Mouse (Mus musculus): ENCODE results near the gene Rere. TPM values are rescaled to one million over a fixed set of nuclear protein-coding genes. Genes with fewer than 3 reads are reported as not detected.

Rere gene
- total and polyA plus RNA-seq, 3 experiments: 19.3 to 46.4 (median 39.0) TPM

DNA sequence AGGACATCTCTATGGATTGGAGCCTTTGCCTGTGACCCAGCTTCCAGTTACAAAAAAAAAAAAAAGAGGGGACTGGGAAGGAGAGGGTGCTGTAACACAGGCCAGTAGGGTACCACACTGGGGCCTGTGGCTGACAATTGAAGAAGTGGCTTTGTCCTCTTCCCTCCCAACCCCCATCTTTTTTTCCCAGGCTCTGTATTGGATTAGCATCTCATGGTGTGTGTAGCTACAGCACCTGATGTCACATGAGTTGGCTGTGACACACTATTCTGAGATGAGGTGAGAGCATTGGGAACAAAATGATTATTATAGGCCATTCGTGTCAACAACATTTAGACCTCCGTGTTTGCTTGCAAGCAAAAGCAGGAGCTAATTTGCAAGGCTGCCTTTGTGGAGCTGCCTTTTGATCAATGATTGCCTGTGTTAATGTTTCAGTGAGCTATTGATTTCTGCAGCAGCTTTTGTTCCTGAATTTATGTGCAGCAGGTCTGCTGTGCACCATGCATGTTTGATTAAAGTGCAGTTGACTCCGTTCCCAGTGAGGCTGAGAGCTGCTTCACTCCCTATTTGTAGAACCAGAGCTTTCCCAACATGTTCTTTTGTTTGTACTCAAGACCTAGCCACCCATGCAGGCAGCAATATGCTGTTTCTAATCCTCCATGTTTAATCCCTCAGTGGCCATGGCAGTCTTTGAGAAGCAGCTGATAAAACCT is 325.2 kb downstream of the Rere start:
- Histone ChIP-seq H3K27ac (no peak overlapping the region), H3K36me3 (ENCODE audit: control insufficient read depth, insufficient read depth, low read length) (no peaks in the 10 kb centered on the region), H3K9ac (ENCODE audit: low read depth, low read length) (no peak overlapping the region), H3K79me2 (replicated peaks; ENCODE audit: control insufficient read depth, insufficient read depth, low read length) (peaks cover 10% of the 10 kb centered on the region), H3K27me3 (ENCODE audit: control insufficient read depth, insufficient read depth, low read length) (no peaks in the 10 kb centered on the region), H3K4me3 (no peak overlapping the region), H3K4me1 (ENCODE audit: control insufficient read depth, insufficient read depth, low read length) (peaks cover 5% of the 10 kb centered on the region)
- WGBS: 70% methylated on average over 3 of the region's 3 CpGs
- TF ChIP-seq CTCF (IDR thresholded peaks at IDR 0.05) (no peak), POLR2A (IDR thresholded peaks at IDR 0.05; ENCODE audit: insufficient read depth, low read depth, low read length) (no peak), EP300 (IDR thresholded peaks at IDR 0.05; ENCODE audit: insufficient read depth, low read depth, low read length) (no peak)
- no peak for DNase-seq
- intact Hi-C loops (cut with DNase I): no loop called here

DNA sequence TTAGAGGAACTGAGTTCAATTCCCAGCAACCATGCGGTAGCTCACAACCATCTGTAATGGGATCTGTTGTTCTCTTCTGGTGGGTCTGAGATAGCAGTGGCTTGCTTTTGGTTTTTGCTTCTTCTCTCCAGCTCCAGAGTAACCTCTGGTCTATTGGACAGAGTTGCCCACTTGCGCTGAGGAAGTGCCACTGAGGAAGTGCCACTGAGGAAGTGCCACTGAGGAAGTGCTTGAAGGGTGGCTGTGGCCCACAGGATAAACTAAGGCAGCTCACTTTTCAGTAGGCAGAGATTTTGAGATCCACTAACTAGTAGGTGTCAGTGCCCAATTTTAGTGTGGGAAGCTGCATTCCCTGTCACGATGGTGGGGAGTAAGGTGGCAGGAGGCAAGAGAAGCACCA is 327.2 kb downstream of the Rere start:
- WGBS: 96% methylated on average over 3 of the region's 3 CpGs
- H3K36me3 ChIP-seq (ENCODE audit: control insufficient read depth, insufficient read depth, low read length): no peaks in the 10 kb centered on the region
- no peak overlapping the region for H3K9ac ChIP-seq (ENCODE audit: low read depth, low read length)
- TF ChIP-seq POLR2A (IDR thresholded peaks at IDR 0.05; ENCODE audit: insufficient read depth, low read depth, low read length) (no peak), EP300 (IDR thresholded peaks at IDR 0.05; ENCODE audit: insufficient read depth, low read depth, low read length) (no peak), CTCF (IDR thresholded peaks at IDR 0.05) (no peak)
- no peaks in the 10 kb centered on the region for H3K27me3 ChIP-seq (ENCODE audit: control insufficient read depth, insufficient read depth, low read length)
- no peak overlapping the region for H3K4me3 ChIP-seq
- intact Hi-C loops (cut with DNase I): no loop called here
- DNase-seq: no peak
- H3K79me2 ChIP-seq (replicated peaks; ENCODE audit: control insufficient read depth, insufficient read depth, low read length): peaks cover 9% of the 10 kb centered on the region
- H3K27ac ChIP-seq: no peak overlapping the region
- H3K4me1 ChIP-seq (ENCODE audit: control insufficient read depth, insufficient read depth, low read length): peaks cover 5% of the 10 kb centered on the region

GRCm38 (mm10) chr4:150613715-150614114 is 332.3 kb downstream of the Rere start:
- TF ChIP-seq EP300 (IDR thresholded peaks at IDR 0.05; ENCODE audit: insufficient read depth, low read depth, low read length) (no peak), POLR2A (IDR thresholded peaks at IDR 0.05; ENCODE audit: insufficient read depth, low read depth, low read length) (no peak), CTCF (IDR thresholded peaks at IDR 0.05) (no peak)
- no peak for DNase-seq
- H3K27me3 ChIP-seq (ENCODE audit: control insufficient read depth, insufficient read depth, low read length): no peaks in the 10 kb centered on the region
- H3K27ac ChIP-seq: no peak overlapping the region
- H3K4me1 ChIP-seq (ENCODE audit: control insufficient read depth, insufficient read depth, low read length): no peaks in the 10 kb centered on the region
- H3K79me2 ChIP-seq (replicated peaks; ENCODE audit: control insufficient read depth, insufficient read depth, low read length): no peaks in the 10 kb centered on the region
- WGBS: 91% methylated on average over 7 of the region's 7 CpGs
- intact Hi-C loops (cut with DNase I): loop anchor here (5.0 kb wide), 1 partner anchor 46 kb away; no protein-coding TSS in a partner anchor
- H3K4me3 ChIP-seq: no peak overlapping the region
- H3K36me3 ChIP-seq (ENCODE audit: control insufficient read depth, insufficient read depth, low read length): no peaks in the 10 kb centered on the region
- H3K9ac ChIP-seq (ENCODE audit: low read depth, low read length): no peak overlapping the region

DNA sequence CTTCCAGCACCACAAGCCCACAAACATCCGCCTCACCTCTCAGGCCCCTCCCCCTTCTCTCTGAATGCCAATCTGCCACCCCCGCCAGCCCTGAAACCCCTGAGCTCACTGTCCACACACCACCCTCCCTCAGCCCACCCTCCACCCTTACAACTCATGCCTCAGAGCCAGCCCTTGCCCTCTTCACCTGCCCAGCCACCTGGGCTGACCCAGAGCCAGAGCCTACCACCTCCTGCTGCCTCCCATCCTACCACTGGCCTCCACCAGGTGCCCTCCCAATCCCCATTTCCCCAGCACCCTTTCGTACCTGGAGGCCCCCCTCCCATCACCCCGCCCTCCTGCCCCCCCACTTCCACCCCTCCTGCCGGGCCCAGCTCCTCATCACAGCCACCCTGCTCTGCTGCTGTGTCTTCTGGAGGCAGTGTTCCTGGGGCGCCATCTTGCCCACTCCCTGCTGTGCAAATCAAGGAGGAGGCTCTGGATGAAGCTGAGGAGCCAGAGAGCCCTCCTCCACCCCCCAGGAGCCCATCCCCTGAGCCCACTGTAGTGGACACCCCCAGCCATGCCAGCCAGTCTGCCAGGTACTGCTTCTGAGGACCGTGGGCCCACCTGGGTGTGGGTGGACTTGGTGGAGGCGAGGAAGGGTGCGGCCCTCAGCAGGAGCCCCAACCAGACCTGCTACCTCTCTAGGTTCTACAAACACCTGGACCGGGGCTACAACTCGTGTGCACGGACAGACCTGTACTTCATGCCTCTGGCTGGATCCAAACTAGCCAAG is 334.0 kb downstream of the Rere start:
- DNase-seq: no peak
- no peak overlapping the region for H3K27ac ChIP-seq
- 91% methylated on average over 12 of the region's 12 CpGs for WGBS
- no peaks in the 10 kb centered on the region for H3K4me1 ChIP-seq (ENCODE audit: control insufficient read depth, insufficient read depth, low read length)
- no peak overlapping the region for H3K9ac ChIP-seq (ENCODE audit: low read depth, low read length)
- H3K27me3 ChIP-seq (ENCODE audit: control insufficient read depth, insufficient read depth, low read length): no peaks in the 10 kb centered on the region
- no peaks in the 10 kb centered on the region for H3K79me2 ChIP-seq (replicated peaks; ENCODE audit: control insufficient read depth, insufficient read depth, low read length)
- H3K36me3 ChIP-seq (ENCODE audit: control insufficient read depth, insufficient read depth, low read length): no peaks in the 10 kb centered on the region
- intact Hi-C loops (cut with DNase I): no loop called here
- TF ChIP-seq EP300 (IDR thresholded peaks at IDR 0.05; ENCODE audit: insufficient read depth, low read depth, low read length) (no peak), POLR2A (IDR thresholded peaks at IDR 0.05; ENCODE audit: insufficient read depth, low read depth, low read length) (no peak), CTCF (IDR thresholded peaks at IDR 0.05) (no peak)
- no peak overlapping the region for H3K4me3 ChIP-seq

DNA sequence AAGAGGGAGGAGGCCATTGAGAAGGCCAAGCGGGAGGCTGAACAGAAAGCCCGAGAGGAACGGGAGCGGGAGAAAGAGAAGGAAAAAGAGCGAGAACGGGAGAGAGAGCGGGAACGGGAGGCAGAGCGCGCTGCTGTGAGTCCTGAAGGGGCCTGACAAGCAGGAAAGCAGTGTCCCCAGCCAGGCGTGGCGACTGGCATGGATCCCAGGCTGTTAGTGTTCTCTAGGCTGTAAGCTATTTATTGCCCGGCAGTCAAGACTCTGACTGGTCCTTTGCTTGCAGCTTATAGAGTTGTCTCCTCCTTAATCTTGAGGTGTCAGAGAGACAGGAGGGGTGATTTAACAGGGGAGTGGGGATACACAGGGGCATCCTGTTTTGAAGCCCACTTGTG is 334.6 kb downstream of the Rere start:
- TF ChIP-seq CTCF (IDR thresholded peaks at IDR 0.05) (no peak), EP300 (IDR thresholded peaks at IDR 0.05; ENCODE audit: insufficient read depth, low read depth, low read length) (no peak), POLR2A (IDR thresholded peaks at IDR 0.05; ENCODE audit: insufficient read depth, low read depth, low read length) (no peak)
- WGBS: 63% methylated on average over 13 of the region's 13 CpGs
- peak in 1 of 2 experiments; percentile 44 for DNase-seq

GRCm38 (mm10) chr4:150616841-150617240 is 335.4 kb downstream of the Rere start:
- no peaks in the 10 kb centered on the region for H3K79me2 ChIP-seq (replicated peaks; ENCODE audit: control insufficient read depth, insufficient read depth, low read length)
- WGBS: 97% methylated on average over 20 of the region's 20 CpGs
- no peaks in the 10 kb centered on the region for H3K36me3 ChIP-seq (ENCODE audit: control insufficient read depth, insufficient read depth, low read length)
- H3K27ac ChIP-seq: no peak overlapping the region
- no peak for DNase-seq
- H3K4me1 ChIP-seq (ENCODE audit: control insufficient read depth, insufficient read depth, low read length): no peaks in the 10 kb centered on the region
- TF ChIP-seq POLR2A (IDR thresholded peaks at IDR 0.05; ENCODE audit: insufficient read depth, low read depth, low read length) (no peak), CTCF (IDR thresholded peaks at IDR 0.05) (no peak), EP300 (IDR thresholded peaks at IDR 0.05; ENCODE audit: insufficient read depth, low read depth, low read length) (no peak)
- H3K9ac ChIP-seq (ENCODE audit: low read depth, low read length): no peak overlapping the region
- intact Hi-C loops (cut with DNase I): no loop called here
- no peak overlapping the region for H3K4me3 ChIP-seq
- no peaks in the 10 kb centered on the region for H3K27me3 ChIP-seq (ENCODE audit: control insufficient read depth, insufficient read depth, low read length)

More for the DNA sequence above, 334.6 kb downstream of the Rere start:
- no peak overlapping the region for H3K9ac ChIP-seq (ENCODE audit: low read depth, low read length)
- no peaks in the 10 kb centered on the region for H3K4me1 ChIP-seq (ENCODE audit: control insufficient read depth, insufficient read depth, low read length)
- no peak overlapping the region for H3K4me3 ChIP-seq
- no peaks in the 10 kb centered on the region for H3K79me2 ChIP-seq (replicated peaks; ENCODE audit: control insufficient read depth, insufficient read depth, low read length)
- H3K27me3 ChIP-seq (ENCODE audit: control insufficient read depth, insufficient read depth, low read length): no peaks in the 10 kb centered on the region
- H3K27ac ChIP-seq: no peak overlapping the region
- intact Hi-C loops (cut with DNase I): no loop called here
- H3K36me3 ChIP-seq (ENCODE audit: control insufficient read depth, insufficient read depth, low read length): no peaks in the 10 kb centered on the region

Measured in heart, adult 2 months (tissue).